Mouse (Mus musculus) megakaryocyte, embryonic 14.5 days (primary cell): ENCODE measurements around the gene Npff.

Source experiments
- FLI1 ChIP-seq: IDR thresholded peaks from 2 replicates; pipeline ENCODE4 v1.6.1; 2012; ENCODE audit warnings: low read length, inconsistent platforms, mixed read lengths
- GATA1 ChIP-seq: IDR thresholded peaks from 3 replicates; pipeline ENCODE4 v1.6.1; 2012; ENCODE audit warnings: mixed read lengths, low read length, inconsistent platforms, borderline replicate concordance

DNA sequence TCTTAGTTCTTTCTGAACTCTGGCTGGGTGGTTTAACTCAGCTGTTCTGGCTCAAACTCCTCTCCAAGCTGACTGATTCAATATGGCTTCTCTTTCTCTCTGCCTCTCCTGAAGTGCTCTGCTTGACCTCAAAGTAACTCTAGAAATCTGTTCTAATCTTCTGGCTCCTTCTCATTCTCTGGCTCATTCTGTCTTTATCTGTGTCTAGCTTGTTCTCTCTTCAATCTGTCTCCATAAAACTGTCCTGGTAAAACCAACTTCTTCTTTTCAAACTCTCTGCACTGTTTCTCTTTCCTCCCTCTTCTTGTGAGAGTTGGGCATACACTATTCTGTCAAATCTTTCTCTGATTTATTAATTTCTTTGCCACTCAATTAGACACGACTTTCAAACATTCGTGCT, 43.1 kb upstream of the Npff start:
- TF ChIP-seq GATA1 (no peak), FLI1 (no peak)
